Mouse (Mus musculus) splenic B cell, adult 2 months (primary cell): ENCODE data around the gene Gm12258.

Experiments
- DNase-seq: peaks from one replicate; pipeline ENCODE4 v3.0.0-alpha.2; 2011; ENCODE audit warnings: low read depth, low spot score
- H3K27me3 ChIP-seq: 2 replicates; pipeline ENCODE4 v1.6.1; 2012; ENCODE audit warnings: mild to moderate bottlenecking, low read length, moderate library complexity, mixed read lengths; ENCODE audit not compliant: control insufficient read depth, poor library complexity, insufficient read depth, severe bottlenecking
- H3K36me3 ChIP-seq: 2 replicates; pipeline ENCODE4 v1.6.1; 2012; ENCODE audit warnings: mild to moderate bottlenecking, low read length, moderate library complexity, mixed read lengths; ENCODE audit not compliant: control insufficient read depth, poor library complexity, insufficient read depth, severe bottlenecking

Gm12258 gene

GRCm38 (mm10) chr11:58867039-58867953, 20.3 kb downstream of the Gm12258 start, which contains the start of gene 2810021J22Rik:
2810021J22Rik (plus strand) TSS chr11:58867216.
- peak; percentile 81 for DNase-seq
- Histone ChIP-seq H3K36me3 (no peaks in the 10 kb centered on the region), H3K27me3 (no peaks in the 10 kb centered on the region)

- no peak for DNase-seq
- no peaks in the 10 kb centered on the region for H3K27me3 ChIP-seq
- H3K36me3 ChIP-seq, result no peaks in the 10 kb centered on the region
These were observed 21.0 kb downstream of the Gm12258 start for GRCm38 (mm10) chr11:58867954-58868330.

GRCm38 (mm10) chr11:58870961-58871360, 24.0 kb downstream of the Gm12258 start:
- H3K36me3 ChIP-seq, result no peaks in the 10 kb centered on the region
- no peaks in the 10 kb centered on the region for H3K27me3 ChIP-seq
- no peak for DNase-seq

GRCm38 (mm10) chr11:58883756-58884155, 36.8 kb downstream of the Gm12258 start:
- DNase-seq, result no peak
- H3K36me3 ChIP-seq, result peaks cover 11% of the 10 kb centered on the region; the same call in 1 of the 2 replicates
- H3K27me3 ChIP-seq, result no peaks in the 10 kb centered on the region

GRCm38 (mm10) chr11:58890511-58890910, 43.6 kb downstream of the Gm12258 start:
- H3K36me3 ChIP-seq, result peaks cover 19% of the 10 kb centered on the region; the same call in 1 of the 2 replicates

GRCm38 (mm10) chr11:58894456-58894855, 47.5 kb downstream of the Gm12258 start:
- Histone ChIP-seq H3K27me3 (no peaks in the 10 kb centered on the region), H3K36me3 (peaks cover 23% of the 10 kb centered on the region; the same call in 1 of the 2 replicates)
- no peak for DNase-seq

More at GRCm38 (mm10) chr11:58890511-58890910, 43.6 kb downstream of the Gm12258 start:
- no peaks in the 10 kb centered on the region for H3K27me3 ChIP-seq
- no peak for DNase-seq

- no peak for DNase-seq
- peaks cover 17% of the 10 kb centered on the region; the same call in 1 of the 2 replicates for H3K36me3 ChIP-seq
- H3K27me3 ChIP-seq, result no peaks in the 10 kb centered on the region
These were observed 50.5 kb downstream of the Gm12258 start for GRCm38 (mm10) chr11:58897485-58897884.

- H3K27me3 ChIP-seq, result no peaks in the 10 kb centered on the region
- H3K36me3 ChIP-seq, result peaks cover 10% of the 10 kb centered on the region; the same call in 1 of the 2 replicates
- no peak for DNase-seq
These were observed 54.1 kb downstream of the Gm12258 start for GRCm38 (mm10) chr11:58901080-58901479.

GRCm38 (mm10) chr11:58903511-58904409, 56.8 kb downstream of the Gm12258 start, which contains the start of gene Zfp39:
Zfp39 (minus strand) TSS chr11:58904225.
- peak; percentile 95 for DNase-seq
- Histone ChIP-seq H3K27me3 (no peaks in the 10 kb centered on the region), H3K36me3 (peaks cover 7% of the 10 kb centered on the region; the same call in 1 of the 2 replicates)

- no peak for DNase-seq
- no peaks in the 10 kb centered on the region for H3K27me3 ChIP-seq
- H3K36me3 ChIP-seq, result peaks cover 5% of the 10 kb centered on the region; the same call in 1 of the 2 replicates
These were observed 57.4 kb downstream of the Gm12258 start for GRCm38 (mm10) chr11:58904410-58904718.

- peak; percentile 54 for DNase-seq
These were observed 57.9 kb downstream of the Gm12258 start for GRCm38 (mm10) chr11:58904838-58905237.

More at GRCm38 (mm10) chr11:58904838-58905237, 57.9 kb downstream of the Gm12258 start:
- peaks cover 5% of the 10 kb centered on the region; the same call in 1 of the 2 replicates for H3K36me3 ChIP-seq
- H3K27me3 ChIP-seq, result no peaks in the 10 kb centered on the region
